Mouse (Mus musculus) MN1 (cell line): Measurements from ENCODE around the gene Exoc8.
A peak's percentile ranks its signal among the peaks of the same experiment; 100 is the strongest.

Source experiments
- DNase-seq: peaks from one replicate; pipeline ENCODE4 v3.0.0-alpha.2; 2016; ENCODE audit warnings: low spot score

Gene Exoc8

DNA sequence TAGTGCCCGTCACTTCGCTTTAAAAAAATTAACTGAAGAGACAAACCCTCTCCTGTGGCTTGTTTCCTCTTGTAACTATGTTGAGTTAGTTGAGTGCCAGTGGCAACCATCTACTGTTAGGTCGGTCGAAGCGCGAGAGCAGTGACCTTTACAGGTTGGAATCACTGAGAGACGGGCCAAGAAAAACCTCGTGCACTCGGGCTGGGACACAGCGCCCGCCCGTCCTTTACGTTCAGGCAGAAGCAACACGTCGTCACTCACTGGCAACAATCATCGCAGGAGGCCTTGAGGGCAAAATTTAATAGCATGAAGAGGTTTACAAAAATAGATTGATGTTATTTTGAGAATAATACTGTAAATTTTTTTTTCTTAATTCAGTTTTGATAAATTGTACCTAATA lies 12.4 kb upstream of the Exoc8 start:
- no peak for DNase-seq

DNA sequence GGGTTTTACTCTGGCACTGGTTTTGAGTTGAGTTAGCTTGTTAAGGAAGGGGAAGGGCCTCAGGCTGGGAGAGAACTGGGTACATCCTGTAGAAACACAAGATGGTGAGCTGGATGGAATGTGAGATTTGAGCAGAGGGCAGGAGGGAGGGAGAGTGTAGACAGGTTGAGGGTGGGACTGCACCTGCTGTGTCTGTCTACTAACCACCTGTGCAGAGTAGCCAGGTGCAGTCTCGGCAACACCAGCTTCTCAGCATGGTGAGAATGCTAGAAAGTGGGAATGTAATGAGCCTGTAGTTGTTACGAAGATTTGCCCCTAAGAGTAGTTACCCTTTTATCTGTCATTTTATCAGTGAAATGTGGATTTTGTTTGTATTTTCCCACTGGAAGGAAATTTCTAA lies 8.0 kb upstream of the Exoc8 start:
- DNase-seq = no peak

DNA sequence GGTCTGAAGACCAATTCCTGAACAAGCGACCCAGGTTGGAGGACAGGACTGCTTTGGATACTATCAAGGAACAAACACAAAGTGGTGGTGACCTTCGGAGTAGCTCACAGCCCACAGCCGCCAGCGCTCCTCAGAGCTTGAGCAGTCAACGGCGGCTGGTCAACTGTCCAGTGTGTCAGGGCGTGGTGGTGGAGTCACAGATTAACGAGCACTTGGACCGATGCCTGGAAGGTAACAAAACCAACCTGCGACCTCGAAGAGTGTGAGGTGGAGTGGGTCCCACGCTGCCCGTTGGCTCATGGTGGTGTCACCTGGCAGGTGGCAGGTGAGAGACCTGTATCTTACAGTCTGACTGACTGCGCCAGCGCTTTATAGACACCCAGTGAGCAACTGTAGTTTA lies 5.7 kb upstream of the Exoc8 start:
- DNase-seq = no peak

DNA sequence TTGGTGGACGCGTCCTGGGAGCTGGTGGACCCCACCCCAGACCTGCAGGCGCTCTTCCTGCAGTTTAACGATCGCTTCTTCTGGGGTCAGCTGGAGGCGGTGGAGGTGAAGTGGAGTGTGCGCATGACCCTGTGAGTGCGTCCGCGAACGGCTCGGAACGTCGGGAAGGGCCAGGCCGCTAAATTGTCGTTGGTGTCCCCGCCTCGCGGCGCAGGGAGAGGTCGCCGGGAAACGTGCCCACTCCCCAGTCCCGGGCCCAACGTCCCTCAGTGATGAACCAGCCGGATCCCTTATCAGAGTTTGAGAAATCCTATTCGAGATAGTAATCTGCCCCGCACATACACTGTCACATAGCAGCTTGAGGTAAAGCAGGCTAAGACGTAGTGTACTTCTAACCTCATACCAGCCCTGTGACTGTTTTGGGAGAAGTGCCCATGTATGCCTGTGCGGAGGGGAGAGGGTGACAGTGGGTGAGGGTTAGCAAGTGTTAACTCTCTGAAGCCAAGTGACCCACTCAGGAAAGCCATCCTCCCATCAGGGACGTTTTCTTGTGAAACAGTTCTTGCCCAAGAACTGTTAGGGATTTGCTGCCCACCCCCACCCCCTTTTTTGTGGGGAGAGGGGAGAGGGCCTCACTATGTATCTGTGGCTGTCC lies 873 bp upstream of the Exoc8 start:
- DNase-seq = peak; percentile 58

DNA sequence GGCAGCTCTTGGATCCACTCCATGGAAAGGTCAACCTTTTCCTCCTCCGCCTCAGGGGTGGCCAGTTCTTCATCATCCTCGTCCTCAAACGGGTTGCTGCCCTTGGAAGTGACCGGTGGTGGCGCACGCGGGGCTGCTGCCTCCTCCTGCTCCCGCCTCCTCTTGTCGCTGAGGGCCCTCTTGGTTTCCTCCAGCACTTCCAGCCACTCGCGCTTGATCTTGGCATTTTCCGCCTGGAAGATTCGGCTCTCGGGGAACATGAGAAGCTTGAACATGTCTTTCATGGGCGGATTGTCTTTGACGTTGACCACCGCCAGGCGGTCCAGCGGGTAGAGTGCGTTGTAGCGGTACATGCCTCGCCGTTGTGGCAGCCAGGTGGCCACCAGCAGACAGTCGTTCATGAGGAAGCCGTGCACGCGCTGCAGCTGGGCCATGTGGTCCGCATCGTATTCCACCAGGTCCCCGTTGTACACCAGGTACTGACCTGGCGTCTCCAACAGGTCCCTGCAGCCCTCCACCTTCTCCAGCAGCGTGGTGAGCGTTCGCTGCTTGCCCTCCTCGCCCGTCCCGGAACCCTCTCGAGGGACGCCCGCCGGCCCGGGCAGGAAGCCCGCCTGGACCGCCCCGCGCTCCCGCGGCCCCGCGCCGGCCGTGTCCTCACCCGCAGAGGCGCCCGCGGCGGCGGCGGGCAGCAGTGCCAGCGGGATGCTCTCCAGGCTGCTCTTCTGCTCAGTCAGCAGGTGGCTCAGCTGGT lies 696 bp downstream of the Exoc8 start:
- peak; percentile 88 for DNase-seq

DNA sequence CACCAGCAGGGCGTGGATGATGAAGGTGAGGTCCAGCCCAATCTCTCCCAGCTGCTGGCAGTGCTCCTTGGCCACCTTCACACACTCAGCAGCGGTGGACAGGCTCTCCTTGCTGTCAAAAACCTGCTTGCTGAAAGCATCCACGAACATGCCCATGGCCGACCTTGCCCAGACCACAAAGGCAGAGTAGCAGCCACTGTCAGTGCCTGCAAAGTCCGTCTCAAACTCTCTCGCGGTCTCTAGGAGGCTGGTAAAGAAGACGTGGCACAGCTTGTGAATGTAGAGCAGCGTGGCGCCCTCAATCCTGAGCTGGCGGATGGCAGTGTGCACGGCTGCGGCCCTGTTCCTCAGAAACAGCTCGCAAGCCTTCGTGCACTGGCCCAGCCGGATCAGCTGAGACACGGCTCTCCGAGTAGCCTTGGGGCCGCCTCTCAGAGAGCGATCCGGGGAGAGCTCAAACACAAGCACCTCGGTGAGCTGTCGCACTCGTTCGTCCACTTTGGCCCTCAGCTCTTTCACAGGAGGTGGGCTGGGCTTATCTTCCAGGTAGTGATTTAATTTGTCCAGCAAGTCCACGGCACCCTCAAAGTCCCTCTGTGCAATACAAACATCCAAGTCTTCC lies 1.4 kb downstream of the Exoc8 start:
- DNase-seq = no peak

DNA sequence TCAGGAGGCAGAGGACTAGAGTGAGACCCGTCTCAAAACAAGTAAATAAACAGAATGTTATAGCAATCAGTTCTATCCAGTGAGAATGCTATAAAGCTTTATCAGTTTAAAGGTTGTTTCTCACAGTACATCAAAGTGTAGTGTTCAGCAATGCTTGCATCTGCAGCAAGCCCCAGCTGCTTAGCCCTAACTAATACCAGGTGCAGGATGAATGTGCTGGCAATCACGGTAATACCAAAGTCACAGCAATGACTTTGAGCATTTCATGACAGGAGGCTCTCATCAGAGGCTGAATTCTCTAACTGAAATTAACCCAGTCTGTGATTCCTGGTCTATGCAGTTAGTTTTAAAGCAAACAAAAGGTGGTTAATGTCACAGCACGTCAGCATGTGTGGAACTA lies 4.9 kb downstream of the Exoc8 start:
- DNase-seq = no peak

GRCm38 (mm10) chr8:124888385-124888784 lies 9.1 kb downstream of the Exoc8 start:
- DNase-seq = no peak

DNA sequence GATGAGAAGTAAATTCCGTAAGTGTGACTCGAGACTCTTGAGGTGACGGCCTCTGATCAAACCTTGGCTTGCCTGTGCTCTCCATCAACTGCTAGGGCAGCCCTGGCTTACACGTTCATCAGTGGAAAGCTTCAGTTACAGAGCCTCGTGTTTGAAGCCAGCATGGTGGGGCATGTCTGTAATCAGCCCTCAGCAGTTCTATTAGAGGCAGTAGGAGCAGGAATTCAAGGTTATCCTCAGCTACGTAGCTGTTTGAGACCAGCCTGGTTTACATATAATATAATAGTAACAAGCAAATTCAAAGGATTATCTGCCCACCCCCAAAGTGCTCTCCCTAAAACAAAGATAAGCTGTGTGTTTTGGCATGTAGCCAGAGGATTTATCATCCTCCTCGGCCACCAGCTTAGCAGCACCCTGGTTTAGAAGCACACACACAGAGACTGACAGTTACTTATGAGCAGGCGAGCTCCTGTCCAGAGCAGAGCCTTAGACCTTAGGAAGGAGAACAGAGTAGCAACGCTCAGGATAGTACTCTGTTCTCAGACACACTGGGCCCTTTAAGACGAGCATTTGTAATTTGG lies 18.5 kb downstream of the Exoc8 start:
- DNase-seq = no peak

DNA sequence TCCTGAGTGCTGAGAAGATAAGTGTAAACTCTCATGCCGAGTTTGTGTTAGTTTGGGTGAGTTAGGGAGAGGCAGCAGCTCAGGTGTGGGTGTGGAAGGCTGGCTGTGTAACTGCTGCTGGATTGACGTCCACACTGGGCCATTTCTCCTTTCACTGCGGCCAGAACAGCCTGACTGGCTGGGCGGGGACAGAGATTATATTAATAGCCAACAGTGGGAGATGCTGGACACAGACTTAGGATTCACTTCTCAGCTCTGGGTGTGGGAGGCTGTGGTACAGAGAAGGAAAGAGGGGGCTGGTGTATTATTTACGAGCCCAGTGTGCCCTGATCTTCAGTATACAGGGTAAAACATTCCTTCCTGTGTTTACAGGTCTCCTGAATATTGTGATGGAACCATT lies 19.4 kb downstream of the Exoc8 start:
- DNase-seq = no peak

- peak; percentile 46 for DNase-seq
These were observed 24.8 kb downstream of the Exoc8 start for GRCm38 (mm10) chr8:124872690-124873089.

GRCm38 (mm10) chr8:124872081-124872480 lies 25.4 kb downstream of the Exoc8 start:
- no peak for DNase-seq

DNA sequence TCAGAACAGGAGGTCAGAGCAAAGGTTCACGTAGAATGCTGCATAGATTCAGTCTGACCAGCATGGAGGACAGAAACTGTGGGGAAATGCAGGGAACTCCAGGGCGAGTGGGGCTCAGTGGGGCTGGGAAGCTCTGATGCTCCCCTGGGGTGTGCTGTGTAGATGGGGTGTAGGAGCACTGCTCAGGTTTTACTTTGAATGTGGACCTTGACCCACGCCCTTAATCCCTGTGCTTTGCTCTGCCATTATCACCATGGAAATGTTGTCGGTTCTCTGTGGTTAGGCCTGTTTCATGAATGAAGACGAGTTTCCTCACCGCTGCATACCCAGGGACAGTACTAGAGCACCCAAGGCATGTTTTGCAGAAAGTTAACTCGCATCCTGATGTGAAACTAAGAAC lies 26.0 kb downstream of the Exoc8 start:
- no peak for DNase-seq

DNA sequence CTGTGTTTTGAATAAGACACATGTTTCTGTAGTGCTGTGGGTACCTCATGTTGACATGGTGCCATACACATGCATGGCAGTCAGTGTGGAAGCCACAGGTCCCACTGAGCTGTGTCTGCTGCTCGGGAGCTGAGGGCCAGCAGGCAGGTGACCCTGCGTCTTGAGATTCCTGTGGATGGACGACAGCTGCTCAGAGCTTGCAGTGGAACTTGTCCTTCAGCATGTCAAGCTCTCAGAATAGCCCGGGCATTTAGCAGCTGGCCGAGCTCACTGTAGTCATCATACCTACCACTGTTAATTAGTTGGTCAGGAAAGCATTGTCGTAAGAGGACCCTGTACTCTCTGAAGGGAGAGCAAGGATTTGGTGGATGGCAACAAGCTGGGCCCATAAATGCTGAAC lies 27.8 kb downstream of the Exoc8 start:
- DNase-seq = no peak

- DNase-seq = no peak
These were observed 30.4 kb downstream of the Exoc8 start for GRCm38 (mm10) chr8:124867126-124867525.

DNA sequence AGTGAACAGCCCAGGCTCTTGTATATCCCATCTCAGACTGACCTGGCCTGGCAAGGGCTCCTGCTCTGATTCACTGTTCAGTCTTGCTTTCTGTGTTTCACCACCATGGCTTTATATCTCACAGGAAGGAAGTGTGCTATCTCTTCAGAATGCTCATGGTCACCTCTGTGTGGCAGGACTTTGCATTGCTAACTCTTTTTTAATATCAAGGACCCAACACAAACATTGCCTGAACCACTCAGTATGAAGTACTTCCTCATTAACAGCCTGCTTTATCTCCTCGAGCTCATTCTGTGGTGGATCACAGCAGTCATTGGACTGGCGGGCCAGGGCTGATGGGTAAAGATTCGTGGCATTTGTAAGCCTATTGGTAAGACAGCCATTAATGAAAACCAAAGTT lies 30.8 kb downstream of the Exoc8 start:
- DNase-seq = no peak

DNA sequence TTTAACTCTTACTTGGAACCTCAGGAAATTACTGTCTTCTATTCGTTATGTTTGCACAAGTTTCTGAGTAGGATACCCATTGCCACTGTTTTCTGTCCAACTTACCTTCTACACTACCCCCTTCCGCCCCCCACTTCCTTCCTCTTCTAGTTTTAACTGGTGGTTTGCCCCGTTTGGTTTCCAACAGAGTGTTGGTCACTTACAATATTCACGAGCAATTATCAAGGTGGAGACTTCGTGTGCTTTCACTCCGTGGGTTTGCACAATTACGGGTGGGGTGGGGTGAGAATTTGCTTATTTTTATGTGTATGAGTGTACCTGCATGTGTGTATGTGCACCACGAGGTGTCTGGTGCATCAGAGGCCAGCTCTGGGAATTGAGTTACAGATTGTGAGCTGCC lies 33.8 kb downstream of the Exoc8 start:
- no peak for DNase-seq

DNA sequence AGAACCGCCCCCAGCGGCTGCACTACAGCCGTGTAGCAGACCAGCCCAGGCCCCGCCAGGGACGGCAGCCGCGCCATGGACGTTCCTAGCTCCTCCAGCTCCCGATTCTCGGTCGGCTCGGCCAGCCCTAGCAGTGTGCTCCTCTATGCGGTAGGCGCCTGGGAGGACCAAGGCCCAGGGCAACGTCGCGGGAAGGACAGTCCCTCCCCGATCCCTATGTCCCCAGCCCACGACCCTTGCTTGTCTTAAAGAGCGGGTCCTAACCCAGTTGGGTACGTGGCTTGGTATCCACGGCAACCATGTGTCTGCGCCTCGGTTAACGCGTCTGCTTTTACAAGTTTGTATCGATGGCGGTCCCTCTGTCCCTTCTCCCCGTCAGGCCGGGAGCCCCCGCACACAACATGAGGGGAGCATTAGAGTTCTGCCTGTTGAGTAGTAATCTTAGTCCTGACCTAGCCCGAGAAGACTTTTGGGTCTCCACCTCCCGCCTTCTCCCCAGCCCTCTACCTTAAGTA lies 34.3 kb downstream of the Exoc8 start:
- DNase-seq = no peak

GRCm38 (mm10) chr8:124862321-124863162 lies 35.0 kb downstream of the Exoc8 start, which contains the start of the genes Gnpat and 2810004N23Rik:
Gnpat (plus strand) TSS chr8:124863033.
2810004N23Rik (minus strand) TSS chr8:124863120.
- peak; percentile 97 for DNase-seq

- DNase-seq = no peak
These were observed 37.3 kb downstream of the Exoc8 start for GRCm38 (mm10) chr8:124860188-124860587.

DNA sequence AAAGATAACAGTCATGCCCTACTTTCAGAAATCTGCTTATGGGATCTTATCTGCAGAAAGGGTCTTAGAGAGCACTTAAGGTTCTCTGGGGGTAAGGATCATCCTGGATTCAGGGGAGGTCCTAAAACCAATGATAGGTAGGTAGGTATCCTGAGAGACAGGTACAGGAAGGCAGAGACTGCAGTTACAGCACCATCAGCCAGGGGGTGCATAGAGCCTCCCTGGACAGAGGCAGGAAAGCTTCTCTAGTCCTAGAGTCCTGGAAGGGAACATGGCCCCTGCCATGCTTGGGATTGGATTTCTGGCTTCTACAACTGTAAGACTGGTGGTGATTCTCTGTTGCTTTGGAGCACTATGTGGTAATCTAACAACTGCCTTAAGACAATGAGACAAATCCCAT lies 38.0 kb downstream of the Exoc8 start:
- no peak for DNase-seq

GRCm38 (mm10) chr8:124853511-124853910 lies 44.0 kb downstream of the Exoc8 start:
- no peak for DNase-seq
